Mouse (Mus musculus) forebrain, postnatal 0 days (tissue): Measurements from ENCODE around the gene Tgfbi. TPM values are rescaled to one million over a fixed set of nuclear protein-coding genes. Genes with fewer than 3 reads are reported as not detected.

Experiments used
- ATAC-seq: fragments of 200-750 bp; cut with Nextera tagmentation; 2 replicates; pipeline ENCODE4 v1.8.0; 2017; ENCODE audit warnings: mild to moderate bottlenecking, moderate library complexity
- DNase-seq: peaks from one replicate; pipeline ENCODE4 v3.0.0-alpha.2; 2015
- H3K27ac ChIP-seq: fragments of 300-500 bp; sonication (generic); 2 replicates; pipeline ENCODE4 v1.5.1; 2014; ENCODE audit warnings: low read depth, mild to moderate bottlenecking, antibody characterized with exemption, low read length, moderate library complexity, mixed read lengths
- H3K27me3 ChIP-seq: fragments of 300-500 bp; sonication (generic); 2 replicates; pipeline ENCODE4 v1.6.1; 2014; ENCODE audit warnings: mild to moderate bottlenecking, low read length, mixed read lengths; ENCODE audit not compliant: insufficient read depth
- H3K36me3 ChIP-seq: fragments of 300-500 bp; sonication (generic); 2 replicates; pipeline ENCODE4 v1.6.1; 2014; ENCODE audit warnings: mild to moderate bottlenecking, moderate library complexity; ENCODE audit not compliant: insufficient read depth
- H3K4me1 ChIP-seq: fragments of 300-500 bp; sonication (generic); 2 replicates; pipeline ENCODE4 v1.6.1; 2014; ENCODE audit warnings: antibody characterized with exemption; ENCODE audit not compliant: insufficient read depth
- H3K4me2 ChIP-seq: fragments of 300-500 bp; sonication (generic); 2 replicates; pipeline ENCODE4 v1.6.1; 2014; ENCODE audit warnings: low read depth, mild to moderate bottlenecking, moderate library complexity
- H3K4me3 ChIP-seq: fragments of 300-500 bp; sonication (generic); 2 replicates; pipeline ENCODE4 v1.5.1; 2014; ENCODE audit warnings: low read depth, low read length, mixed read lengths
- H3K9ac ChIP-seq: fragments of 300-500 bp; sonication (generic); 2 replicates; pipeline ENCODE4 v1.6.1; 2014; ENCODE audit warnings: mild to moderate bottlenecking
- H3K9me3 ChIP-seq: fragments of 300-500 bp; sonication (generic); 2 replicates; pipeline ENCODE4 v1.6.1; 2016; ENCODE audit warnings: low read length
- CTCF ChIP-seq: sonication (generic); IDR thresholded peaks from 2 replicates; pipeline ENCODE4 v1.5.1; 2016; ENCODE audit warnings: antibody characterized with exemption, control low read depth, low read depth
- WGBS: fragments of 180-500 bp; shearing (Covaris S2); extraction: QIAGEN DNeasy Blood & Tissue Kit; methylation state at CpG from one replicate; pipeline ENCODE4 v1.1.7; 2014; 5-methylcytosine and 5-hydroxymethylcytosine counted together
- polyA plus RNA-seq: library from polyadenylated mRNA; unstranded; fragments of >200 nt; fragmentation: Nextera tagmentation; extraction: Ambion mirVana; gene quantifications from 2 replicates; pipeline ENCODE4 v1.2.1, GENCODE M21; 2015
- total RNA-seq: library from RNA; depleted of rRNA; stranded (reverse); fragments of >200 nt; gene quantifications from 2 replicates; pipeline ENCODE4 v1.2.3, GENCODE M21; 2014

Tgfbi gene
- total and polyA plus RNA-seq, 2 experiments from 2014 or later = 4.8 to 5.3 TPM

- H3K4me3 ChIP-seq = no peak overlapping the region
- H3K9ac ChIP-seq = no peak overlapping the region
- no peak overlapping the region for H3K4me2 ChIP-seq
- H3K4me1 ChIP-seq = no peaks in the 10 kb centered on the region
- no peak overlapping the region for H3K27ac ChIP-seq
- no peak for DNase-seq
- H3K9me3 ChIP-seq = no peaks in the 10 kb centered on the region
- no peaks in the 10 kb centered on the region for H3K36me3 ChIP-seq
- no peak for TF ChIP-seq CTCF
- WGBS = 86% methylated on average over 14 of the region's 14 CpGs
- H3K27me3 ChIP-seq = no peaks in the 10 kb centered on the region
- ATAC-seq = no peak
Measured at GRCm38 (mm10) chr13:56588454-56589117, 20.7 kb upstream of the Tgfbi start.

GRCm38 (mm10) chr13:56590202-56590601, 19.1 kb upstream of the Tgfbi start:
- Histone ChIP-seq H3K27ac (no peak overlapping the region), H3K4me2 (no peak overlapping the region), H3K9ac (no peak overlapping the region), H3K4me1 (no peaks in the 10 kb centered on the region), H3K27me3 (no peaks in the 10 kb centered on the region), H3K36me3 (no peaks in the 10 kb centered on the region), H3K9me3 (no peaks in the 10 kb centered on the region), H3K4me3 (no peak overlapping the region)
- DNase-seq (no peak), ATAC-seq (no peak)
- WGBS = 82% methylated on average over 5 of the region's 5 CpGs
- no peak for TF ChIP-seq CTCF

GRCm38 (mm10) chr13:56591191-56591590, 18.1 kb upstream of the Tgfbi start:
- H3K27me3 ChIP-seq = no peaks in the 10 kb centered on the region
- H3K36me3 ChIP-seq = no peaks in the 10 kb centered on the region
- TF ChIP-seq CTCF = no peak
- H3K9me3 ChIP-seq = no peaks in the 10 kb centered on the region
- H3K4me2 ChIP-seq = no peak overlapping the region
- H3K4me3 ChIP-seq = no peak overlapping the region
- WGBS = 93% methylated on average over 8 of the region's 8 CpGs
- DNase-seq = no peak
- ATAC-seq = no peak
- no peaks in the 10 kb centered on the region for H3K4me1 ChIP-seq
- no peak overlapping the region for H3K27ac ChIP-seq
- H3K9ac ChIP-seq = no peak overlapping the region

- WGBS = 67% methylated on average over 2 of the region's 2 CpGs
- no peak overlapping the region for H3K4me3 ChIP-seq
- H3K4me1 ChIP-seq = no peaks in the 10 kb centered on the region
- no peaks in the 10 kb centered on the region for H3K36me3 ChIP-seq
- TF ChIP-seq CTCF = no peak
- H3K4me2 ChIP-seq = no peak overlapping the region
- H3K27ac ChIP-seq = no peak overlapping the region
- no peak for DNase-seq
- H3K9ac ChIP-seq = no peak overlapping the region
- no peaks in the 10 kb centered on the region for H3K27me3 ChIP-seq
- no peak for ATAC-seq
- H3K9me3 ChIP-seq = no peaks in the 10 kb centered on the region
Measured at GRCm38 (mm10) chr13:56591939-56592338, 17.4 kb upstream of the Tgfbi start.

- DNase-seq = no peak
- WGBS = 88% methylated on average over 5 of the region's 5 CpGs
Measured at GRCm38 (mm10) chr13:56593196-56593595, 16.1 kb upstream of the Tgfbi start.

GRCm38 (mm10) chr13:56593961-56594391, 15.3 kb upstream of the Tgfbi start:
- H3K27me3 ChIP-seq = no peaks in the 10 kb centered on the region
- 71% methylated on average over 7 of the region's 7 CpGs for WGBS
- H3K9ac ChIP-seq = no peak overlapping the region
- 0 out of 2 replicates have a peak, but pooled peaks cover 2% of the 10 kb centered on the region for H3K4me1 ChIP-seq
- H3K9me3 ChIP-seq = no peaks in the 10 kb centered on the region
- H3K27ac ChIP-seq = no peak overlapping the region
- no peak for ATAC-seq
- TF ChIP-seq CTCF = no peak
- no peaks in the 10 kb centered on the region for H3K36me3 ChIP-seq
- H3K4me2 ChIP-seq = no peak overlapping the region
- no peak overlapping the region for H3K4me3 ChIP-seq
- no peak for DNase-seq

More at GRCm38 (mm10) chr13:56593196-56593595, 16.1 kb upstream of the Tgfbi start:
- Histone ChIP-seq H3K4me3 (no peak overlapping the region), H3K4me2 (no peak overlapping the region), H3K36me3 (no peaks in the 10 kb centered on the region), H3K27me3 (no peaks in the 10 kb centered on the region), H3K4me1 (0 out of 2 replicates have a peak, but pooled peaks cover under 1% of the 10 kb centered on the region), H3K9me3 (no peaks in the 10 kb centered on the region), H3K27ac (no peak overlapping the region), H3K9ac (no peak overlapping the region)
- TF ChIP-seq CTCF = no peak
- no peak for ATAC-seq

GRCm38 (mm10) chr13:56595246-56595645, 14.1 kb upstream of the Tgfbi start:
- WGBS = 86% methylated on average over 8 of the region's 8 CpGs
- H3K27ac ChIP-seq = no peak overlapping the region
- H3K4me2 ChIP-seq = no peak overlapping the region
- ATAC-seq (no peak), DNase-seq (no peak)
- H3K4me1 ChIP-seq = 0 out of 2 replicates have a peak, but pooled peaks cover 2% of the 10 kb centered on the region
- H3K36me3 ChIP-seq = no peaks in the 10 kb centered on the region
- H3K9ac ChIP-seq = no peak overlapping the region
- H3K4me3 ChIP-seq = no peak overlapping the region
- TF ChIP-seq CTCF = no peak
- H3K9me3 ChIP-seq = no peaks in the 10 kb centered on the region
- H3K27me3 ChIP-seq = no peaks in the 10 kb centered on the region
